Mouse (Mus musculus) lung, embryonic 16.5 days (tissue): ENCODE results near the gene Inpp5b. TPM values are rescaled to one million over a fixed set of nuclear protein-coding genes. Genes with fewer than 3 reads are reported as not detected.
A peak's percentile ranks its signal among the peaks of the same experiment; 100 is the strongest.

ENCODE experiments used
- ATAC-seq: fragments of 200-750 bp; cut with Nextera tagmentation; 2 replicates; pipeline ENCODE4 v1.8.0; 2017; ENCODE audit warnings: low read depth, mild to moderate bottlenecking, moderate library complexity
- H3K27ac ChIP-seq: fragments of 300-500 bp; sonication (generic); 2 replicates; pipeline ENCODE4 v1.5.1; 2014; ENCODE audit warnings: mild to moderate bottlenecking, control low read depth, low read length
- H3K27me3 ChIP-seq: fragments of 300-500 bp; sonication (generic); 2 replicates; pipeline ENCODE4 v1.6.1; 2014; ENCODE audit warnings: low read depth, low read length, mixed read lengths; ENCODE audit not compliant: control insufficient read depth, insufficient read depth
- H3K36me3 ChIP-seq: fragments of 300-500 bp; sonication (generic); 2 replicates; pipeline ENCODE4 v1.6.1; 2014; ENCODE audit warnings: low read length; ENCODE audit not compliant: control insufficient read depth, insufficient read depth
- H3K4me1 ChIP-seq: fragments of 300-500 bp; sonication (generic); replicated peaks from 2 replicates; pipeline ENCODE4 v1.6.1; 2014; ENCODE audit warnings: low read length, mixed read lengths; ENCODE audit not compliant: control insufficient read depth, insufficient read depth
- H3K4me2 ChIP-seq: fragments of 300-500 bp; sonication (generic); 2 replicates; pipeline ENCODE4 v1.6.1; 2014; ENCODE audit warnings: low read depth, low read length, control low read depth
- H3K4me3 ChIP-seq: fragments of 300-500 bp; sonication (generic); 2 replicates; pipeline ENCODE4 v1.5.1; 2014; ENCODE audit warnings: mild to moderate bottlenecking, low read length, control low read depth
- H3K9ac ChIP-seq: fragments of 300-500 bp; sonication (generic); 2 replicates; pipeline ENCODE4 v1.6.1; 2014; ENCODE audit warnings: low read length, control low read depth
- H3K9me3 ChIP-seq: fragments of 300-500 bp; sonication (generic); 2 replicates; pipeline ENCODE4 v1.6.1; 2016; ENCODE audit warnings: low read length; ENCODE audit not compliant: control insufficient read depth
- WGBS: fragments of 180-500 bp; shearing (Covaris S2); extraction: QIAGEN DNeasy Blood & Tissue Kit; methylation state at CpG from one replicate; pipeline ENCODE4 v1.1.7; 2014; 5-methylcytosine and 5-hydroxymethylcytosine counted together
- polyA plus RNA-seq: library from polyadenylated mRNA; unstranded; fragments of >200 nt; fragmentation: Nextera tagmentation; extraction: Ambion mirVana; gene quantifications from 2 replicates; pipeline ENCODE4 v1.2.1, GENCODE M21; 2015

Inpp5b gene
- polyA plus RNA-seq, 1 experiment from 2014 or later, result 36.0 TPM

DNA sequence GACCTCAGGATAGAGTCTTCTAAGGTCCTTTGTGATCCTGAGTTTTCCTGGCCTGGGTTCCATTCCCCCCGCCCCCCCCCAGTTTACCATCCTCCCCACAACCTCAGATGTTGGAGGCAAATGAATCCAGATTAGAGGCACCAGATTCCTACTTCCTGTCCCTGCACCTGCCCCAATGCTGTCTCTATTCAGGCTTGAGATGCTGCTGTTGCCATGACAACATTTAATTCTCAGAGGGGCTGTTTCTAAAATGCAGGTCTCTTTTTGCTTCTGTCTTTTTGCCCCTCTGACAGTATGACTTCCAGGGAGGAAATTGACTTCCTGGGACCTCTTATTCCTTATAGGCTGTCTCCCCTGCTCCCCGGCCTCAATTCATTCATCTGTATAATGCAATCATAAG, 4.7 kb upstream of the Inpp5b start:
- WGBS, result 68% methylated on average over 2 of the region's 2 CpGs
- Histone ChIP-seq H3K9ac (no peak overlapping the region), H3K9me3 (no peaks in the 10 kb centered on the region), H3K27ac (no peak overlapping the region), H3K4me2 (no peak overlapping the region), H3K36me3 (peaks cover 9% of the 10 kb centered on the region), H3K4me3 (no peak overlapping the region), H3K27me3 (no peaks in the 10 kb centered on the region), H3K4me1 (peaks cover 3% of the 10 kb centered on the region)
- no peak for ATAC-seq

DNA sequence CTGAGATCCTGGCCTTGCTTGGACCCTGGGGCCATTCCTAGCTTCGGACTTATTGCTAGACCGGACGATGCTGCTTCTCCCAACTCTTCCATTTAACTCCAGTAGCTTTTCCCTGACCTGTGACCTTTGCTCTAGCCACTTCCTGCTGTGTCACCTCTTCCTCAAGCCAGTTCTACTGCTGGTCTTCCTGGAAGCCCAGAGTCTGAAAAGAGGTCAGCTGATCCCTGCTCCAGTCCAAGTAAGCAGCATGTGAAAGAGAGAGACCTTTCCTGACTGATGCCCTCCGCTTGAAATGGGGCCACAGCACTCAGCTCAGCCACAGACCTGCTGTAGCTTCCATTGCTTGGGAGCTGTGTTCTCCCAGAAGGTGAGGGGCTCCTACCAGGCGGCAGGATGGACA, 4.2 kb upstream of the Inpp5b start:
- Histone ChIP-seq H3K27ac (no peak overlapping the region), H3K4me3 (no peak overlapping the region), H3K27me3 (no peaks in the 10 kb centered on the region), H3K9ac (no peak overlapping the region), H3K4me2 (no peak overlapping the region), H3K36me3 (peaks cover 7% of the 10 kb centered on the region; the same call in 1 of the 2 replicates), H3K9me3 (no peaks in the 10 kb centered on the region), H3K4me1 (peaks cover 8% of the 10 kb centered on the region)
- no peak for ATAC-seq
- WGBS, result 75% methylated on average over 5 of the region's 5 CpGs

DNA sequence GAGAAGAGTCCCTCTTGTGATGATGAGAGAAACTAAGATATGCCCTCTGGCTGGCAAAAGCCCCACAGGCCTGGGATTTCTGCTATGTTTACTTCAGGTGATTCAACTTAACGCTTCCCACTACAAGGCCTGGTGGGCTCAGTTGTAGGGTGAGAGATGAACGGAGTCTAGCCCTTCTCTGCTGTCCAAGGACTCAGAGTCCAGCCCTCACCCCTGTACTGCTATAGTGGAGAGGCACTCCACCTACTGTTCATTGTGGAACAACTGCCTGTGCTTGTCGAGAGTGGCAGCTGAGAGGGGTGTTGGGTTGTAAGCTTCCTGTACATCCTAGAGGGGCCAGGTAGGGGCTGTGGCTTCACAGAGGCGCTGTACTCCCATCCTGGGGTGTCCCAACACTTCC, 3.6 kb upstream of the Inpp5b start:
- no peaks in the 10 kb centered on the region for H3K9me3 ChIP-seq
- WGBS, result 56% methylated on average over 4 of the region's 4 CpGs

DNA sequence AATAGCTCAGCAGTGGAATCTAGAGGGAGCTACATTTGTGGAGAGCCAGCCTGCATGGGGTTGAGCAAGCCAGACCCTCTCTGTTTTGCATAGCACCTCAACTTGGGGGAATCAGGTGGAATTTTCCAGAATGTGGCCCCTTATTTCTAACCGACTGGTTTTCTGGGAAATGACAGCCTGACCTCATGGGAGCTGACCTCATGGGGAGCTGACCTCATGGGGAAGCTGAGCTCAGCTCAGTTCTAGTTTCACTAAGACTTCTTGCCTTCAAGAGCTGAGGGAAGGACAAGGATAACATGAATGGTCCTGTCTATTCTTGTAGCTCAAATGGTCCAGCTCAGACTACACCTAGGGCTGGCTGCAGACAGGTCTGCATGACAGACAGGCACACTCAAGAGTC, 2.9 kb upstream of the Inpp5b start:
- WGBS, result 43% methylated on average over 1 of the region's 1 CpGs
- H3K36me3 ChIP-seq, result no peaks in the 10 kb centered on the region
- no peak overlapping the region for H3K4me3 ChIP-seq
- no peaks in the 10 kb centered on the region for H3K27me3 ChIP-seq
- H3K9ac ChIP-seq, result no peak overlapping the region
- H3K4me1 ChIP-seq, result peaks cover 8% of the 10 kb centered on the region
- no peaks in the 10 kb centered on the region for H3K9me3 ChIP-seq
- no peak overlapping the region for H3K27ac ChIP-seq
- no peak for ATAC-seq
- no peak overlapping the region for H3K4me2 ChIP-seq

More for the DNA sequence above, 3.6 kb upstream of the Inpp5b start:
- no peak overlapping the region for H3K9ac ChIP-seq
- H3K27me3 ChIP-seq, result no peaks in the 10 kb centered on the region
- peaks cover 8% of the 10 kb centered on the region for H3K4me1 ChIP-seq
- H3K4me2 ChIP-seq, result no peak overlapping the region
- ATAC-seq, result no peak
- H3K36me3 ChIP-seq, result peaks cover 3% of the 10 kb centered on the region; the same call in 1 of the 2 replicates
- no peak overlapping the region for H3K4me3 ChIP-seq
- H3K27ac ChIP-seq, result no peak overlapping the region

DNA sequence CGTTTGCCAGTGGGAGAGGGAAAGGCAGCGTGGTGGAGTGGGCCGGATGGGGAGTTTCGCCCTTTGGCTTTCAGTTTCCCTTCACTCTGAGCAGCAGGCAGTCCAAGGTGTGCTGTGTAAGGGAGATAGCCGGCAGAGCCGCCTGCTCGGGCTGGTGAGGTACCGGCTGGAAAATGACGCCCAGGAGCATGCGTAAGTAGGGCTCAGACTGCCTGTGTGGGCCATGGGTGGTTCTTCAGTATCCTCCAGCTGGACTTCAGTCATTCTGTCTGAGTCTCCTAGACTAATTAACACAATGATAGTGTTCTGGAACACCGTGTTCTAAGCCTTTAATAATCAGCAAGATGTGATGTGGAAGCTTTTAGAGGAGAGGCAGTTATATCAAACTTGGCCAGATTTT, 1.2 kb downstream of the Inpp5b start:
- H3K4me2 ChIP-seq, result no peak overlapping the region

DNA sequence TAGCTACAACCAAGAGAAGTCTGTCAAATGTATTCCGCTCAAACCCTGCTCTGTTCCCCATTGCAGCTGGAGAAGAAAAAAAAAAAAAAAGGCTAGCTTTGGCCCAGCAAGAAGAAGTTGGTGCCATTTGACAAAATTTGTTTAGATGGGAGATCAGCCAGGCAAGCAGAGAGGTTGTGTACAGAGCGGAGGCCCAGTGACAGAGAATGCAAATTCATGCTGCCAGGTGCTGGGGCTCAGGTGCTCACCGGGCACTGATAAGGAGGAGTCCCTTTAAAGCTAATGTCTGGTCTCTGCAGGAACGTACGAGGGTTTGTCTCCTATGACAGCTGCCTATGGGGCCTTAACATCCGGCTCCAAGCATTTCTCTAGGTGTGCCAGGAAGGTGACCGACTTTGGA, 4.9 kb downstream of the Inpp5b start:
- Histone ChIP-seq H3K27me3 (no peaks in the 10 kb centered on the region), H3K9me3 (no peaks in the 10 kb centered on the region), H3K27ac (no peak overlapping the region), H3K9ac (no peak overlapping the region), H3K4me1 (peaks cover 9% of the 10 kb centered on the region), H3K4me2 (no peak overlapping the region), H3K36me3 (no peaks in the 10 kb centered on the region), H3K4me3 (no peak overlapping the region)
- 70% methylated on average over 7 of the region's 7 CpGs for WGBS
- ATAC-seq, result no peak

More for the DNA sequence above, 1.2 kb downstream of the Inpp5b start:
- ATAC-seq, result no peak
- Histone ChIP-seq H3K9ac (no peak overlapping the region), H3K4me1 (peaks cover 8% of the 10 kb centered on the region), H3K36me3 (no peaks in the 10 kb centered on the region), H3K4me3 (no peak overlapping the region), H3K27ac (no peak overlapping the region), H3K9me3 (no peaks in the 10 kb centered on the region), H3K27me3 (no peaks in the 10 kb centered on the region)
- WGBS, result 78% methylated on average over 11 of the region's 11 CpGs

DNA sequence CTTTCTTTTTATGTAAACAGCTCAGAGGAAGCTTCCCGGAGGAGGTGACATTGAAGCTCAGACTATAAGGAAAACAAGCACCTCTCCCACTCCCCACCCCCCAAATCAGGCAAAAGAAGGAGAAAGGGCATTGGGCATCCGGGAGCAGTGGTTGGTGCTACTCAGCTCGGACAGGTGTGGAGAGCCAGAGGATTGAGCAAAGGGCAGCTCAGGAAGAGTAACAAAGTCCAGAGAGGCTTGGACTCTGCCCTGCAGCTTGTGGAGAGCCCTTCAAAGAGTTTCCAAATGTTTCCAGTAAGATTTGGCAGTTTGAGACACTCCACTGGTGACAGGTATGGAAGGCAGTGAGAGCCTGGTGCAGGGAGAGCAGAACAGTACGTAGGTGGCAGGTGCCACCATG, 6.2 kb downstream of the Inpp5b start:
- H3K4me1 ChIP-seq, result peaks cover 14% of the 10 kb centered on the region

DNA sequence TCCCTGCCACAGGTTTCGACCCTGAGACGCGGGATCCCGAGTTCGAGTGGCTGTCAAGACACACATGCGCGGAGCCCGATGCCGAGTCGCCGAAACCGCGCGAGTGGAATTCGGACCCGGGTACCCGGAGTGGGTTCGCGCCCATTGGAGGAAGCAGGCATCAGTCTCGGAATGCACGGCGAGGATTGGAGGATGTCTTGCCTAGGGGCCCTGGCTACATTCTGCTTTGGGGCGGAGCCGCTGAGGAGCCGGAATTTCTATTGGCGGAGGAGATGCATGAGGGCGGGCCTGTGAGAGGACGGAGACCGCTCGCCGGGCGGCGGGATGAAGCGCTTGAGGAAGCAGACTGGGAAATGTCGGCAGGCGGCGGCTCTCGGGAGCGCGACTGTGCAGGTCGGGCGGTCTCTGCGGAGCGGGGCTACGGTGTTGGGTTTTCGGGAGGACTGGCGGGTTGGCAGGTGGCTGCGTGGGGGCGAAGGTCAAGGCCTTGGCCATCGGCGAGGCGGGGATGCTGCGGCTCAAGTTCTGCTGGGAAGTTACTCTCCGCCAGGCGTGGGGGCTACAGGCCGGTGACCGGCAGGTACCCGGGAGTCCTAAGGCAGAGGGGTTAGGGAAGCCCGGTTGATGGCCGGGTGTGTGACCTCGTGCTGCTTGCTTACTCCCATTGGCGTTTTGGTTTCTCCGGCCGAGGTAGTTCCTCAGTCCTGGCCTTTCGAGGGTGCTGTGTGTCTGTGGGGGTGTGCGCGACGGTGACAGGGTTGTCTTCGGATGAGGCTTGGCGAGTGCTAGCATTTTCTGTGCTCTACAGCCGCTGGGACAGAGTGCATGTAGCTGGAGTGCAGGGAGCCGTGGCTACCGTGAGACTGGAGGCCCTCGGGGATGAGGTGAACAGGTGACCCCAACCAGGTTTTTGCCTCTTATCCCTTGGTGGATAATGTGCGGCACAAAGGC, 9.9 kb downstream of the Inpp5b start:
- Histone ChIP-seq H3K4me1 (peaks cover 26% of the 10 kb centered on the region), H3K27ac (peak overlapping the region; percentile 67), H3K36me3 (no peaks in the 10 kb centered on the region), H3K4me3 (peak overlapping the region; percentile 83), H3K9me3 (no peaks in the 10 kb centered on the region), H3K27me3 (no peaks in the 10 kb centered on the region), H3K4me2 (peak overlapping the region; percentile 89), H3K9ac (peak overlapping the region; percentile 78)
- under 1% methylated on average over 75 of the region's 75 CpGs for WGBS
- peak; percentile 100 for ATAC-seq

More for the DNA sequence above, 6.2 kb downstream of the Inpp5b start:
- Histone ChIP-seq H3K4me2 (no peak overlapping the region), H3K27ac (no peak overlapping the region), H3K9ac (no peak overlapping the region), H3K27me3 (no peaks in the 10 kb centered on the region), H3K4me3 (no peak overlapping the region), H3K9me3 (no peaks in the 10 kb centered on the region), H3K36me3 (no peaks in the 10 kb centered on the region)
- ATAC-seq, result no peak
- 42% methylated on average over 4 of the region's 4 CpGs for WGBS

DNA sequence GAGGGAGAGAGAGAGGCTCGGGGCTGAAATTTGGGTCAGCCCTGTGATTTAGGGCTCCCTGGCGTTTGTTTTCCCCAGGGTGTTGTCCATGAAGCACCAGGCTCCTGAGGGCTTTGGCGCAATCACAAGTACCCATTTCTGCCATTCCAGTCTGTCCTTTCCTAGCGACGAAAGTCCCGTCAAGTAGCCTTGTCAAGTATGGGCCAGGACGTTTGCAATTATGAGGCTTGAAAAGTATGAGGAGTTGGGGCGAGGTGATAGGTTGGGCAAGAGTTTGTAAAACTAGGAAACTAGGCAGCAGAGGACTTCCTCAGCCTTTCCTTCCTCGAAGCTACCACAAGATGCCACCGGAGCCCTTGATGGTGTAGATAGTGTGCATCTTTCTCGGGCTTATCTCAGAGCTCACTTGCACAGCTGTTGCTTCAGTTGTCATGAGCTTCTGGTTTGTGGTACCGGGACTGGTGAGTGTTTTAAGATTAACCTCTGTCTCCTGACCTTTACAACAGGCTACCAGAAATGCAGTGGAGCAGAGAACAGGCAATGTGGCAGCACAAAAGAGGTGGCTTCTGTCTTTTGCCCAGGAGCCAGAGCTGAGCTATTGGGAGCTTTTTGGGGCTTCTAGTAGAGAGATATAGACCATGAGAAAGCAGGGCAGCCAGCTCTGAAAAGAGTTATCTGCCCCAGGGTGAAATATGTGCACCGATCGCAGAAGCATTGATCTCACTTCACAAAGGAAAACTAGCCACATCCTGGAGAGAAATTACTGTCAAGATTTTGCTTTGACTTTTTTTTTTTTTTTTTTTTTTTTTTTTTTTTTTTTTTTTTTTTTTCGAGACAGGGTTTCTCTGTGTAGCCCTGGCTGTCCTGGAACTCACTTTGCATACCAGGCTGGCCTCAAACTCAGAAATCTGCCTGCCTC, 10.9 kb downstream of the Inpp5b start:
- Histone ChIP-seq H3K4me3 (peak overlapping the region; percentile 83), H3K36me3 (no peaks in the 10 kb centered on the region), H3K4me1 (peaks cover 26% of the 10 kb centered on the region), H3K27ac (peak overlapping the region; percentile 67), H3K9ac (peak overlapping the region; percentile 78), H3K27me3 (no peaks in the 10 kb centered on the region), H3K4me2 (peak overlapping the region; percentile 89), H3K9me3 (no peaks in the 10 kb centered on the region)
- ATAC-seq, result peak; percentile 23
- whole genome bisulfite sequencing, result 13% methylated on average over 14 of the region's 15 CpGs
